Mouse (Mus musculus): Measurements from ENCODE around the gene Impad1. TPM values are rescaled to one million over a fixed set of nuclear protein-coding genes. Genes with fewer than 3 reads are reported as not detected.
A peak's percentile ranks its signal among the peaks of the same experiment; 100 is the strongest.

Gene Impad1
- 31.5 and 31.7 TPM in 2 replicates for polyA plus RNA-seq (2016; fragmentation: Nextera tagmentation; extraction: Ambion mirVana)

DNA sequence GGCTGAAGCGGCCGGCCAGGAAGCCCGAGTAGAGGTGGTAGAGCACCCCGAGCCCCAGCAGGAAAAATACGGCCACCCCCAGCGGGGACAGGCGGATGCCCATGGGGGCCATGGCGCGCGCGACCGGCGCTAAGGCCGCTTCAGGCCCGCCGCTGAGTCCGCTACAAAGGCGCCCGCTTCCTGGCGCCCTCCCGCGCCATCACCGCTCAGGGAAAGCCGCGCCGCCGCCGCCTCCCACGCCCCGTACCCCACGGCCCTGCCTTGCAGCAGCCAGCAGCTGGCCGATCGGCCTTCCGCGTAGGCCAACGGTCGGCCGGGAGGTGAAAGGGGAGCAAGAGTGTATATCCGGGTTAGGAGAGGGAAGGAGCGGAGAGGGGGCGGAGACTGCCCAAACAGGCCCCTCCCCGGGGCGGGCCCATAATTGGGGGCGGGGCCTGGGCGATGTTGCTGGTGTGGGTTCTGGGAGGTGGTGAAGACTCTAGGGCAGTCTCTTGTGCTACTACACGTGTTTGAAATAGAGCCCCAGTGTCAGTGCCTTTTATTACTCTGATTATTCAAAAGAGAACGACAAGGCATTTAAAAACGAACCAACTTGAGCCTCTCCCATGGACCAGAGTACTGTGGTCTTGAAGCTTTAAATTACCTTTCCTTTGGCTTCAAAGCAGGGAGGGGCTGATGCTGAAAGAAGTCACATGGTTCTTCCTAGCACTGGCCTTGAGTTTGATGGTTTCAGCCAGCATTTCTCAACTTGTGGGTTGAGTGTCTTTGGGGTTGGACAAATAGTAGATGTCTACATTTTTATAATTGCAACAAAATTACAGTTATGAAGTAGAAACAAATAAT is at the start of gene Impad1:
Gene Impad1, minus strand, starts transcription at position 364 of the 843 bp plus-strand sequence.
- Histone ChIP-seq H3K27me3 (ENCODE audit: low read depth, poor library complexity, severe bottlenecking) (no peaks in the 10 kb centered on the region), H3K36me3 (peaks cover 24% of the 10 kb centered on the region), H3K4me1 (peaks cover 15% of the 10 kb centered on the region), H3K27ac (replicated peaks) (peak within 1 kb of the TSS; percentile 97), H3K9me3 (replicated peaks) (peaks cover 13% of the 10 kb centered on the region), H3K4me3 (peak within 1 kb of the TSS; percentile 94)
- under 1% methylated on average over 47 of the region's 48 CpGs for WGBS
- DNase-seq (ENCODE audit: low spot score): peak; percentile 88

DNA sequence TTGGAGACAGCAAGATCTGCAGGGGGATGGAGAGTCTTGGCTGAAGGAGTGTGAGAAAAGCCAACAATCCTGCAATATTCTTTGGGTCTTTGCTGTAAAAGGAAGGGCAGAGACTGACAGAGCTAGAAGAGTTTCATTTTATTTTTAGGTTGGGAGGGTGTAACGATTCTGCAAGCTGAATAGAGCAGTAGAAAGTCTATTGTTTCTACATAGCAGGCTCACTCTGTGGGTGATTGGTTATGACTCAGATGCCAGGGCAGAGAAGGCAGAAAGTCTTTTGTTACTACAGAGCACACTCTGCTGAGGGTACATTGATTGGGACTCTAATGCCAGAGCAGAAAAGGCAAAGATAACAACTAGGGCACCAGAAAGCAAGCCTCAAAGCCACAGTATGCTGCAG is 47.0 kb upstream of the Impad1 start:
- Histone ChIP-seq H3K27ac (replicated peaks) (no peak overlapping the region), H3K36me3 (no peaks in the 10 kb centered on the region), H3K4me1 (no peaks in the 10 kb centered on the region), H3K27me3 (ENCODE audit: low read depth, poor library complexity, severe bottlenecking) (no peaks in the 10 kb centered on the region), H3K4me3 (no peak overlapping the region), H3K9me3 (replicated peaks) (no peaks in the 10 kb centered on the region)
- DNase-seq (ENCODE audit: low spot score): no peak
- WGBS: 74% methylated on average over 1 of the region's 1 CpGs

DNA sequence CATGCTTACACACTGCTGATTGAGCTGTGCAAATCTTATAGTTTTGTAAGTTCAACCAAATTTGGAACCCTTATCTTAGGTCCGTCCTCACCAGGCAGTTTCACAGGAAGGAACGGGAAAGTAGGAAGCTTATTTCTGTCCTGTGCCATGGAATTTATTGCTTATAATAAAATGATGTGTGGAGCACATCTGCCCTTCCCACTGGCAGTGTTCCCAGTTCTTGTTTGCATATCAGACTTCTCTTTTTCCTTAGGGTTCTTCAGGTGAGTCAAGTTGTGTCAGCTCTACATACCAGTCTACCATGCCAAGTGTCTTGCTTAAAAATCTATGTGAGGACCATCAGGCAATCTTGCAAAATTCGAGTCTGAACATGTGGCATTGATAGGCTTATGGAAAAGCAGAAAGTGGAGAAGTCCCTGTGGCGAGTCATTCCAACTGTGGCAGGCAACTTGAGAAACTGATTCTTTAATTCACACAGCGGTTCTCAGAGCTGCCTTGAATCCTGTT is 40.7 kb upstream of the Impad1 start:
- Histone ChIP-seq H3K9me3 (replicated peaks) (no peaks in the 10 kb centered on the region), H3K4me3 (no peak overlapping the region), H3K4me1 (no peaks in the 10 kb centered on the region), H3K36me3 (no peaks in the 10 kb centered on the region), H3K27me3 (ENCODE audit: low read depth, poor library complexity, severe bottlenecking) (no peaks in the 10 kb centered on the region), H3K27ac (replicated peaks) (no peak overlapping the region)
- WGBS: 87% methylated on average over 5 of the region's 5 CpGs
- no peak for DNase-seq (ENCODE audit: low spot score)

DNA sequence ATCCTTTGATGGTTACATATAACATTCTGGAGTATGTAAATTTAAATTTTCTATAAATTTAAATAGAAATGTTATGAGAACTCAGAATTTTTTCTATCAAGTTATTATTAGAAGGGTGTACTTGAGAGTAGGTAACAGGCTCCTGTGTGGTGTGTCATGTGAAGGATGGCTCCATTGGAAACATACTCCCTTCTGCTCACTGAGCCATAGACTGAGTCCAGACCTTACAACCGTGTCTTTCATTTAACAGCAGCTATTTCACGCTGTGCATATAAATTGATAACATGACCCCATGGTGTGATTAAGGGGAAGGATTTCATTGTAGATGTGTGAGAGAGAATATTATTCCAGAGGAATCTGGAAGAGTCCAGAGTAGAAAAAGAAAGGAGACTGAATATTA is 35.0 kb upstream of the Impad1 start:
- DNase-seq (ENCODE audit: low spot score): no peak
- H3K27ac ChIP-seq (replicated peaks): no peak overlapping the region
- no peak overlapping the region for H3K4me3 ChIP-seq
- H3K27me3 ChIP-seq (ENCODE audit: low read depth, poor library complexity, severe bottlenecking): no peaks in the 10 kb centered on the region
- WGBS: 72% methylated on average over 2 of the region's 2 CpGs
- no peaks in the 10 kb centered on the region for H3K9me3 ChIP-seq (replicated peaks)
- H3K36me3 ChIP-seq: no peaks in the 10 kb centered on the region
- H3K4me1 ChIP-seq: no peaks in the 10 kb centered on the region

DNA sequence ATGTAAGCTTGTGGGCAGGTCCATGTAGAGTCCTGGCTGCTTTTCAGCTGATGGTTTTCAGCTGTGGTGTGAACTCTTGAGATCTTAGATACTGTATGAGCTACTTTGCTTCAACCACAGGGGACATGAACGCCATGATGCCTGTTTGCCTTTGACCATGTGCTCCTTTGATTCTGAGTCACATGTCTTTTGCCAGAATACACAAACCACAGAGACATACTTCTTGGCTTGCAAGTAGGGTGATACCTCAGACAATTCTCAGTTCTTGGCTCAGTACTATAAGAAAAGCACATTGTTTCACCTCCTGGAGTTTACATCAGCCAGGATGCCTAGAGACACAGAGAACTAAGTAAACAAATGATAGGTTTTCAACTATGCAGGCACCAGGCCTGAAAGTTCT is 29.0 kb upstream of the Impad1 start:
- H3K4me3 ChIP-seq: no peak overlapping the region
- H3K9me3 ChIP-seq (replicated peaks): no peaks in the 10 kb centered on the region
- no peaks in the 10 kb centered on the region for H3K4me1 ChIP-seq
- H3K27ac ChIP-seq (replicated peaks): no peak overlapping the region
- WGBS: 76% methylated on average over 1 of the region's 1 CpGs
- no peak for DNase-seq (ENCODE audit: low spot score)
- H3K27me3 ChIP-seq (ENCODE audit: low read depth, poor library complexity, severe bottlenecking): no peaks in the 10 kb centered on the region
- no peaks in the 10 kb centered on the region for H3K36me3 ChIP-seq

GRCm38 (mm10) chr4:4792141-4792991 is 789 bp downstream of the Impad1 start:
- 1% methylated on average over 61 of the region's 61 CpGs for whole genome bisulfite sequencing
- Histone ChIP-seq H3K27me3 (ENCODE audit: low read depth, poor library complexity, severe bottlenecking) (no peaks in the 10 kb centered on the region), H3K27ac (replicated peaks) (peak overlapping the region; percentile 97), H3K4me3 (peak overlapping the region; percentile 94), H3K4me1 (peaks cover 15% of the 10 kb centered on the region), H3K9me3 (replicated peaks) (peaks cover 19% of the 10 kb centered on the region), H3K36me3 (peaks cover 32% of the 10 kb centered on the region)
- peak; percentile 74 for DNase-seq (ENCODE audit: low spot score)

DNA sequence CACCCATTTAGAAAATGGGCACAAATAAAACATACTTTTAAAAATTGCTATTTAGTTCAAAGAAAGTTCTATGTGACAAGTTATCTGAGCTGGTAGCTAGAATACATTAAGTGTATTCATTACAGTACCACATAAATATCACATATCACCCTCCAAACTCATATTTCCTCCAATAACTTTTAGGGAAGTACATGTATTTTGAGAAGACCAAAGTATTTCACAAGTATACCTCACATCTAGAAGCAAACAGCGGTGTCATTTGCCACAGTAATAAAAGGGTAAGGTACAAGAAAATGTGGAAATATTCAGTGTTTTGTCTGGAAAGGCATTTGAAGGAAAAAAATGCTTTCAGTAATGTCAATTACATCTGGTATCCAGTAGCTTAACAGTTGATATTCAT is 2.0 kb downstream of the Impad1 start:
- Histone ChIP-seq H3K27ac (replicated peaks) (no peak overlapping the region), H3K36me3 (peaks cover 43% of the 10 kb centered on the region), H3K27me3 (ENCODE audit: low read depth, poor library complexity, severe bottlenecking) (no peaks in the 10 kb centered on the region), H3K4me3 (peak overlapping the region; percentile 94), H3K4me1 (peaks cover 15% of the 10 kb centered on the region), H3K9me3 (replicated peaks) (peaks cover 28% of the 10 kb centered on the region)
- 89% methylated on average over 1 of the region's 1 CpGs for WGBS
- no peak for DNase-seq (ENCODE audit: low spot score)

DNA sequence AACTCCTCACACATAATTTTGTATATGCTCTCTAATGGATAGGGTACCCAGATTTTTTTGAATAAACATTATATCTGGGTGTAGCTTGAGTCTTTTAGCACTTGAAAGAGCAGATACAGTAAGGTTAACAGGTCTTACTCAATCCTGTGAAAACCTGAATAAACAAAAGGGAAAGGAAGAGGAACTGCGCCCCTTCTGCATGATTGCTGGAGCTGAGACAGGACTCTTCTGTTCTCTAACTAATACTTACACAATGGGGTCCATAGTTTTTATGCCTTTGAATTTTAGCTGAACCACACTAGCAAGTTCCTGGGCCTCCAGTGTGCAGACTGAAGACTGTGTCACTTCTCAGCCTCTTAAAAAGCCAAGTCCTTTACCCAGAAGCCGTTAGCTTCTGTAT is 8.0 kb downstream of the Impad1 start:
- H3K36me3 ChIP-seq: peaks cover 85% of the 10 kb centered on the region
- no peak for DNase-seq (ENCODE audit: low spot score)
- no peaks in the 10 kb centered on the region for H3K27me3 ChIP-seq (ENCODE audit: low read depth, poor library complexity, severe bottlenecking)
- H3K4me1 ChIP-seq: no peaks in the 10 kb centered on the region
- peaks cover 42% of the 10 kb centered on the region for H3K9me3 ChIP-seq (replicated peaks)
- no peak overlapping the region for H3K4me3 ChIP-seq
- WGBS: 87% methylated on average over 2 of the region's 2 CpGs
- H3K27ac ChIP-seq (replicated peaks): no peak overlapping the region

DNA sequence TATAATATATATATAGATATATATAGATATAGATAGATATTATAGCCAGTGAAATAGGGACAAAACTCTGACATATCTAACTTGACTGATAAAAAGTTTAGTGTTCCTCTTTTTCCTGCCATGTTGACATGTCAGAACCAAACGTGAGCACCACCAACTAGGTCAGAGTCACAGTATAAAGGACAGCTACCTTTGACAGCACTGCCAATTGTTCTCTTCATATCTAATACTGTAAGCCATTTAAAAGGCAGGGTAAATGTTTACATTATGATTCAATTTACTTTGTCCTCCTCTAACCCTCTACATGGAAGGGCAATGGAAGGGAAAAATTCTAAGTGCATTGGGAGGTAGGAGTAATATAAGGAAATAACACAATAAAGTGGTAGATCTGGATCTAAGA is 8.8 kb downstream of the Impad1 start:
- 96% methylated on average over 1 of the region's 1 CpGs for WGBS
- no peak for DNase-seq (ENCODE audit: low spot score)
- Histone ChIP-seq H3K27ac (replicated peaks) (no peak overlapping the region), H3K4me3 (no peak overlapping the region), H3K36me3 (peaks cover 80% of the 10 kb centered on the region), H3K4me1 (no peaks in the 10 kb centered on the region), H3K9me3 (replicated peaks) (peaks cover 42% of the 10 kb centered on the region), H3K27me3 (ENCODE audit: low read depth, poor library complexity, severe bottlenecking) (no peaks in the 10 kb centered on the region)

GRCm38 (mm10) chr4:4783686-4783957 is 9.5 kb downstream of the Impad1 start:
- no peaks in the 10 kb centered on the region for H3K4me1 ChIP-seq
- peaks cover 74% of the 10 kb centered on the region for H3K36me3 ChIP-seq
- H3K27me3 ChIP-seq (ENCODE audit: low read depth, poor library complexity, severe bottlenecking): no peaks in the 10 kb centered on the region
- DNase-seq (ENCODE audit: low spot score): no peak
- H3K4me3 ChIP-seq: no peak overlapping the region
- no peak overlapping the region for H3K27ac ChIP-seq (replicated peaks)
- H3K9me3 ChIP-seq (replicated peaks): peaks cover 38% of the 10 kb centered on the region

GRCm38 (mm10) chr4:4782882-4783685 is 10.1 kb downstream of the Impad1 start:
- Histone ChIP-seq H3K27me3 (ENCODE audit: low read depth, poor library complexity, severe bottlenecking) (no peaks in the 10 kb centered on the region), H3K4me3 (no peak overlapping the region), H3K27ac (replicated peaks) (no peak overlapping the region), H3K4me1 (no peaks in the 10 kb centered on the region), H3K9me3 (replicated peaks) (peaks cover 32% of the 10 kb centered on the region), H3K36me3 (peaks cover 73% of the 10 kb centered on the region)
- no peak for DNase-seq (ENCODE audit: low spot score)
- WGBS: 97% methylated on average over 4 of the region's 4 CpGs

GRCm38 (mm10) chr4:4779265-4779770 is 13.8 kb downstream of the Impad1 start:
- Histone ChIP-seq H3K4me1 (no peaks in the 10 kb centered on the region), H3K27me3 (ENCODE audit: low read depth, poor library complexity, severe bottlenecking) (no peaks in the 10 kb centered on the region), H3K9me3 (replicated peaks) (peaks cover 19% of the 10 kb centered on the region), H3K36me3 (peaks cover 78% of the 10 kb centered on the region), H3K27ac (replicated peaks) (no peak overlapping the region), H3K4me3 (no peak overlapping the region)
- no peak for DNase-seq (ENCODE audit: low spot score)
